Mouse (Mus musculus): ENCODE data around the gene Dlg4. TPM values are rescaled to one million over a fixed set of nuclear protein-coding genes. Genes with fewer than 3 reads are reported as not detected.

Dlg4 gene
- total and polyA plus RNA-seq, 2 experiments from 2014 or later, result 14.3 to 230 TPM

DNA sequence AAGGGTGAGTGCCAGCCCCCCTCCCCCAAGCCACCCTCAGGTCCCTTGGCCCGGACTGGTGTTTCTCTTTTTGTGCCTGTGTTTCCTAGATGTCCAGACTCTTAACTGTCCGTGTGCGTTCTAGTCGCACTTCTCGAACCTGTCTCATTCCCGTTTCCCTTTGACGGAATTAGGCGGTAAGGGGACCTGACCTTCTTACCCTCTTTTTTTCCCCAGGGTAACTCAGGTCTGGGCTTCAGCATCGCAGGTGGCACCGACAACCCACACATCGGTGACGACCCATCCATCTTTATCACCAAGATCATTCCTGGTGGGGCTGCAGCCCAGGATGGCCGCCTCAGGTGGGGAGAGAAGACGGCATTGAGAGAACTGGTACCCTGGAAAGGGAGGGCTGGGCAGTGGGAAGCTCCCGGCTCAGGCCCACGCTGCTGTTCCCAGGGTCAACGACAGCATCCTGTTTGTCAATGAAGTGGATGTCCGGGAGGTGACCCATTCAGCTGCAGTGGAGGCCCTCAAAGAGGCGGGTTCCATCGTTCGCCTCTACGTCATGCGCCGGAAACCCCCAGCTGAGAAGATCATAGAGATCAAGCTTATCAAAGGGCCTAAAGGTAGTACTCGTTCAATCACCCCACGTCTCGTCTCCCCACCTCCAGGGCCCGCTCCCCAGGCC, 14.0 kb downstream of the Dlg4 start:
- ATAC-seq (no peak), DNase-seq (no peak)
- H3K4me1 ChIP-seq (ENCODE audit: insufficient read depth), result peaks cover 32% of the 10 kb centered on the region
- no peaks in the 10 kb centered on the region for H3K27me3 ChIP-seq (ENCODE audit: insufficient read depth, low read length)
- H3K36me3 ChIP-seq (ENCODE audit: insufficient read depth), result peaks cover 36% of the 10 kb centered on the region
- H3K9me3 ChIP-seq (ENCODE audit: low read length), result no peaks in the 10 kb centered on the region
- H3K4me2 ChIP-seq (ENCODE audit: low read depth), result peak overlapping the region; percentile 58
- H3K27ac ChIP-seq (ENCODE audit: low read depth, low read length), result peak overlapping the region; percentile 94
- 89% methylated on average over 28 of the region's 28 CpGs for WGBS
- no peak for TF ChIP-seq CTCF (IDR thresholded peaks at IDR 0.05; ENCODE audit: low read depth)
- peak overlapping the region; percentile 48; the same call in 1 of the 2 replicates for H3K9ac ChIP-seq
- H3K4me3 ChIP-seq (ENCODE audit: low read depth, low read length), result no peak overlapping the region

DNA sequence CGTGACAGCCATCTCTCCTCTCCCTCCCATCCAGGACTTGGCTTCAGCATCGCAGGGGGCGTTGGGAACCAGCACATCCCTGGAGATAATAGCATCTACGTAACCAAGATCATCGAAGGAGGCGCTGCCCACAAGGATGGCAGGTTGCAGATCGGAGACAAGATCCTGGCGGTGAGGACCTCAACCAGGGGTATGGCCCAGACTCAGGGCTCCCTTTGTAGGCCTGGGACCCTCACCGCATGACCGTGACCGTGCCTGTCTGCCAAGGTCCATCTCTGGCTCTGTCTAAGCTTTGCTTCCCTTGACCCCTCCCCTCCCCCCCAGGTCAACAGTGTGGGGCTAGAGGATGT, 14.6 kb downstream of the Dlg4 start:
- WGBS, result 91% methylated on average over 11 of the region's 11 CpGs
- Histone ChIP-seq H3K36me3 (ENCODE audit: insufficient read depth) (peaks cover 36% of the 10 kb centered on the region), H3K27me3 (ENCODE audit: insufficient read depth, low read length) (no peaks in the 10 kb centered on the region), H3K4me3 (ENCODE audit: low read depth, low read length) (no peak overlapping the region), H3K4me2 (ENCODE audit: low read depth) (no peak overlapping the region), H3K9me3 (ENCODE audit: low read length) (no peaks in the 10 kb centered on the region), H3K27ac (ENCODE audit: low read depth, low read length) (no peak overlapping the region), H3K9ac (no peak overlapping the region), H3K4me1 (ENCODE audit: insufficient read depth) (peaks cover 29% of the 10 kb centered on the region)
- no peak for TF ChIP-seq CTCF (IDR thresholded peaks at IDR 0.05; ENCODE audit: low read depth)
- ATAC-seq (no peak), DNase-seq (no peak)

GRCm38 (mm10) chr11:70038174-70038573, 21.4 kb downstream of the Dlg4 start:
- H3K4me1 ChIP-seq (ENCODE audit: insufficient read depth), result no peaks in the 10 kb centered on the region

GRCm38 (mm10) chr11:70039631-70040030, 22.9 kb downstream of the Dlg4 start:
- Histone ChIP-seq H3K4me2 (ENCODE audit: low read depth) (no peak overlapping the region), H3K9me3 (ENCODE audit: low read length) (no peaks in the 10 kb centered on the region), H3K27ac (ENCODE audit: low read depth, low read length) (no peak overlapping the region), H3K4me3 (ENCODE audit: low read depth, low read length) (no peak overlapping the region), H3K4me1 (ENCODE audit: insufficient read depth) (no peaks in the 10 kb centered on the region), H3K9ac (no peak overlapping the region), H3K36me3 (ENCODE audit: insufficient read depth) (peaks cover 75% of the 10 kb centered on the region), H3K27me3 (ENCODE audit: insufficient read depth, low read length) (no peaks in the 10 kb centered on the region)
- DNase-seq (no peak), ATAC-seq (no peak)
- 92% methylated on average over 10 of the region's 10 CpGs for WGBS
- TF ChIP-seq CTCF (IDR thresholded peaks at IDR 0.05; ENCODE audit: low read depth), result no peak

More at GRCm38 (mm10) chr11:70038174-70038573, 21.4 kb downstream of the Dlg4 start:
- DNase-seq (no peak), ATAC-seq (no peak)
- Histone ChIP-seq H3K9me3 (ENCODE audit: low read length) (no peaks in the 10 kb centered on the region), H3K36me3 (ENCODE audit: insufficient read depth) (peaks cover 67% of the 10 kb centered on the region), H3K9ac (no peak overlapping the region), H3K4me3 (ENCODE audit: low read depth, low read length) (no peak overlapping the region), H3K27ac (ENCODE audit: low read depth, low read length) (no peak overlapping the region), H3K27me3 (ENCODE audit: insufficient read depth, low read length) (no peaks in the 10 kb centered on the region), H3K4me2 (ENCODE audit: low read depth) (no peak overlapping the region)
- no peak for TF ChIP-seq CTCF (IDR thresholded peaks at IDR 0.05; ENCODE audit: low read depth)
- 83% methylated on average over 7 of the region's 7 CpGs for WGBS

- no peak for TF ChIP-seq CTCF (IDR thresholded peaks at IDR 0.05; ENCODE audit: low read depth)
- H3K27ac ChIP-seq (ENCODE audit: low read depth, low read length), result no peak overlapping the region
- peaks cover 76% of the 10 kb centered on the region for H3K36me3 ChIP-seq (ENCODE audit: insufficient read depth)
- H3K27me3 ChIP-seq (ENCODE audit: insufficient read depth, low read length), result no peaks in the 10 kb centered on the region
- no peak for DNase-seq
- H3K4me2 ChIP-seq (ENCODE audit: low read depth), result no peak overlapping the region
- 91% methylated on average over 7 of the region's 7 CpGs for WGBS
- H3K4me3 ChIP-seq (ENCODE audit: low read depth, low read length), result no peak overlapping the region
- no peak overlapping the region for H3K9ac ChIP-seq
- H3K4me1 ChIP-seq (ENCODE audit: insufficient read depth), result no peaks in the 10 kb centered on the region
- no peaks in the 10 kb centered on the region for H3K9me3 ChIP-seq (ENCODE audit: low read length)
- no peak for ATAC-seq
Observed at GRCm38 (mm10) chr11:70040184-70040583, 23.4 kb downstream of the Dlg4 start.

GRCm38 (mm10) chr11:70042309-70043085, 25.8 kb downstream of the Dlg4 start:
- 88% methylated on average over 23 of the region's 23 CpGs for WGBS
- H3K4me2 ChIP-seq (ENCODE audit: low read depth), result no peak overlapping the region
- no peaks in the 10 kb centered on the region for H3K27me3 ChIP-seq (ENCODE audit: insufficient read depth, low read length)
- ATAC-seq (no peak), DNase-seq (no peak)
- no peak for TF ChIP-seq CTCF (IDR thresholded peaks at IDR 0.05; ENCODE audit: low read depth)
- H3K27ac ChIP-seq (ENCODE audit: low read depth, low read length), result no peak overlapping the region
- no peak overlapping the region for H3K9ac ChIP-seq
- no peaks in the 10 kb centered on the region for H3K9me3 ChIP-seq (ENCODE audit: low read length)
- no peak overlapping the region for H3K4me3 ChIP-seq (ENCODE audit: low read depth, low read length)
- H3K36me3 ChIP-seq (ENCODE audit: insufficient read depth), result peaks cover 71% of the 10 kb centered on the region
- no peaks in the 10 kb centered on the region for H3K4me1 ChIP-seq (ENCODE audit: insufficient read depth)

DNA sequence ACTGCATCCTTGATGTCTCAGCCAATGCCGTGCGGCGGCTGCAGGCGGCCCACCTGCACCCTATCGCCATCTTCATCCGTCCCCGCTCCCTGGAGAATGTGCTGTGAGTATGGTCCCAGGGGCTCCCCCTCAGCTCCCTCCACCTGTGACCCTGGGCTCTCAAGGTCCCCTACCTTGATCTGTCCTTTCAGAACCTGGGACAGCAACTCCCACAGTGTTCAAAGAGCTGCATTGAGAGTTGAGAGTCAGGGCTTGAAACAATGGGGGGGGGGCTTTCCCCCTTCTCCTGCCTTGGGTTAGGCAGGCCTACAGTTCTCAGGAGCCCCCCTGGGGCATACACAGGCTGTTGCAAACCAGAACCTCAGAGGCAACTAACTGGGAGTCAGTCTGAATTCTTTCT, 26.9 kb downstream of the Dlg4 start:
- TF ChIP-seq CTCF (IDR thresholded peaks at IDR 0.05; ENCODE audit: low read depth), result no peak
- Histone ChIP-seq H3K27me3 (ENCODE audit: insufficient read depth, low read length) (no peaks in the 10 kb centered on the region), H3K36me3 (ENCODE audit: insufficient read depth) (peaks cover 60% of the 10 kb centered on the region), H3K9me3 (ENCODE audit: low read length) (no peaks in the 10 kb centered on the region), H3K4me3 (ENCODE audit: low read depth, low read length) (no peak overlapping the region), H3K9ac (no peak overlapping the region), H3K27ac (ENCODE audit: low read depth, low read length) (no peak overlapping the region), H3K4me2 (ENCODE audit: low read depth) (no peak overlapping the region), H3K4me1 (ENCODE audit: insufficient read depth) (no peaks in the 10 kb centered on the region)
- DNase-seq (no peak), ATAC-seq (no peak)
- WGBS, result 87% methylated on average over 7 of the region's 7 CpGs

Data from forebrain, postnatal 0 days (tissue).